Mouse (Mus musculus) stomach, postnatal 0 days (tissue): Measurements from ENCODE around the gene Mrpl20. TPM values are rescaled to one million over a fixed set of nuclear protein-coding genes. Genes with fewer than 3 reads are reported as not detected.

ENCODE experiments used
- ATAC-seq: fragments of 200-750 bp; cut with Nextera tagmentation; 2 replicates; pipeline ENCODE4 v1.8.0; 2017; ENCODE audit not compliant: low FRiP score, low TSS enrichment
- DNase-seq: peaks from one replicate; pipeline ENCODE4 v3.0.0-alpha.2; 2016; ENCODE audit warnings: low spot score
- H3K27ac ChIP-seq: fragments of 300-500 bp; sonication (generic); replicated peaks from 2 replicates; pipeline ENCODE4 v1.5.1; 2014; ENCODE audit warnings: mild to moderate bottlenecking, control low read depth
- H3K27me3 ChIP-seq: fragments of 300-500 bp; sonication (generic); 2 replicates; pipeline ENCODE4 v1.6.1; 2014; ENCODE audit warnings: low read length; ENCODE audit not compliant: control insufficient read depth, insufficient read depth
- H3K36me3 ChIP-seq: fragments of 300-500 bp; sonication (generic); 2 replicates; pipeline ENCODE4 v1.6.1; 2014; ENCODE audit warnings: low read length, mixed read lengths; ENCODE audit not compliant: control insufficient read depth, insufficient read depth
- H3K4me1 ChIP-seq: fragments of 300-500 bp; sonication (generic); replicated peaks from 2 replicates; pipeline ENCODE4 v1.6.1; 2014; ENCODE audit warnings: antibody characterized with exemption; ENCODE audit not compliant: control insufficient read depth, insufficient read depth
- H3K4me2 ChIP-seq: fragments of 300-500 bp; sonication (generic); replicated peaks from 2 replicates; pipeline ENCODE4 v1.6.1; 2014; ENCODE audit warnings: low read depth, mild to moderate bottlenecking, control low read depth, moderate library complexity
- H3K4me3 ChIP-seq: fragments of 300-500 bp; sonication (generic); 2 replicates; pipeline ENCODE4 v1.5.1; 2014; ENCODE audit warnings: low read depth, low read length, control low read depth
- H3K9ac ChIP-seq: fragments of 300-500 bp; sonication (generic); 2 replicates; pipeline ENCODE4 v1.6.1; 2014; ENCODE audit warnings: mild to moderate bottlenecking, low read length, control low read depth, mixed read lengths
- H3K9me3 ChIP-seq: fragments of 300-500 bp; sonication (generic); 2 replicates; pipeline ENCODE4 v1.6.1; 2016; ENCODE audit warnings: low read length; ENCODE audit not compliant: control insufficient read depth
- CTCF ChIP-seq: IDR thresholded peaks from 2 replicates; pipeline ENCODE4 v1.5.1; 2016; ENCODE audit warnings: antibody characterized with exemption, low read depth, mild to moderate bottlenecking, moderate library complexity
- EP300 ChIP-seq: optimal IDR thresholded peaks from 2 replicates; pipeline ENCODE3; 2016; ENCODE audit warnings: antibody characterized with exemption
- WGBS: fragments of 180-500 bp; shearing (Covaris S2); extraction: QIAGEN DNeasy Blood & Tissue Kit; methylation state at CpG from one replicate; pipeline ENCODE4 v1.1.7; 2014; 5-methylcytosine and 5-hydroxymethylcytosine counted together
- polyA plus RNA-seq: library from polyadenylated mRNA; unstranded; fragments of >200 nt; fragmentation: Nextera tagmentation; extraction: Ambion mirVana; gene quantifications from 2 replicates; pipeline ENCODE4 v1.2.1, GENCODE M21; 2015

Gene Mrpl20
- polyA plus RNA-seq, 1 experiment from 2014 or later, result 240 TPM

GRCm38 (mm10) chr4:155812665-155813181 lies 10.0 kb downstream of the Mrpl20 start:
- under 1% methylated on average over 49 of the region's 49 CpGs for WGBS
- Histone ChIP-seq H3K36me3 (peaks cover 28% of the 10 kb centered on the region), H3K9me3 (no peaks in the 10 kb centered on the region), H3K27ac (peak overlapping the region; percentile 95), H3K4me3 (peak overlapping the region; percentile 99), H3K27me3 (no peaks in the 10 kb centered on the region), H3K9ac (peak overlapping the region; percentile 100), H3K4me1 (0 out of 2 replicates have a peak, but pooled peaks cover 4% of the 10 kb centered on the region), H3K4me2 (peak overlapping the region; percentile 80)
- no peak for TF ChIP-seq CTCF
- TF ChIP-seq EP300, result no peak
- DNase-seq, result peak; percentile 60
- ATAC-seq, result peak; percentile 24

GRCm38 (mm10) chr4:155817533-155817932 lies 14.9 kb downstream of the Mrpl20 start:
- Histone ChIP-seq H3K4me1 (0 out of 2 replicates have a peak, but pooled peaks cover 4% of the 10 kb centered on the region), H3K4me3 (no peak overlapping the region), H3K4me2 (no peak overlapping the region), H3K9ac (no peak overlapping the region), H3K27me3 (no peaks in the 10 kb centered on the region), H3K27ac (no peak overlapping the region), H3K36me3 (peaks cover 32% of the 10 kb centered on the region), H3K9me3 (no peaks in the 10 kb centered on the region)
- no peak for DNase-seq
- ATAC-seq, result no peak
- TF ChIP-seq CTCF, result no peak
- no peak for TF ChIP-seq EP300
- 72% methylated on average over 4 of the region's 4 CpGs for WGBS

GRCm38 (mm10) chr4:155821025-155821424 lies 18.3 kb downstream of the Mrpl20 start:
- ATAC-seq (no peak), DNase-seq (no peak)
- Histone ChIP-seq H3K9me3 (no peaks in the 10 kb centered on the region), H3K9ac (no peak overlapping the region), H3K36me3 (peaks cover 45% of the 10 kb centered on the region), H3K4me1 (no peaks in the 10 kb centered on the region), H3K4me2 (no peak overlapping the region), H3K27ac (no peak overlapping the region), H3K4me3 (no peak overlapping the region), H3K27me3 (no peaks in the 10 kb centered on the region)
- WGBS, result 73% methylated on average over 7 of the region's 7 CpGs
- peak; percentile 64 for TF ChIP-seq CTCF
- TF ChIP-seq EP300, result no peak

- Histone ChIP-seq H3K9me3 (no peaks in the 10 kb centered on the region), H3K9ac (no peak overlapping the region), H3K27ac (no peak overlapping the region), H3K4me1 (no peaks in the 10 kb centered on the region), H3K4me3 (no peak overlapping the region), H3K4me2 (no peak overlapping the region), H3K36me3 (peaks cover 32% of the 10 kb centered on the region), H3K27me3 (no peaks in the 10 kb centered on the region)
- no peak for TF ChIP-seq CTCF
- TF ChIP-seq EP300, result no peak
- no peak for ATAC-seq
- no peak for DNase-seq
- 93% methylated on average over 16 of the region's 16 CpGs for WGBS
Measured at GRCm38 (mm10) chr4:155823443-155823842, 20.8 kb downstream of the Mrpl20 start.

- Histone ChIP-seq H3K4me1 (no peaks in the 10 kb centered on the region), H3K9me3 (no peaks in the 10 kb centered on the region), H3K4me3 (no peak overlapping the region), H3K4me2 (no peak overlapping the region), H3K27ac (no peak overlapping the region), H3K27me3 (no peaks in the 10 kb centered on the region), H3K9ac (no peak overlapping the region), H3K36me3 (peaks cover under 1% of the 10 kb centered on the region)
- DNase-seq (no peak), ATAC-seq (no peak)
- 72% methylated on average over 4 of the region's 4 CpGs for WGBS
- no peak for TF ChIP-seq CTCF
- no peak for TF ChIP-seq EP300
Measured at GRCm38 (mm10) chr4:155829866-155830265, 27.2 kb downstream of the Mrpl20 start.

- no peak overlapping the region; the same call in 1 of the 2 replicates for H3K27ac ChIP-seq
- WGBS, result 44% methylated on average over 8 of the region's 8 CpGs
- no peak for ATAC-seq
Measured at GRCm38 (mm10) chr4:155830596-155830995, 27.9 kb downstream of the Mrpl20 start.

More at GRCm38 (mm10) chr4:155830596-155830995, 27.9 kb downstream of the Mrpl20 start:
- Histone ChIP-seq H3K27me3 (no peaks in the 10 kb centered on the region), H3K9me3 (no peaks in the 10 kb centered on the region), H3K4me1 (no peaks in the 10 kb centered on the region), H3K36me3 (no peaks in the 10 kb centered on the region), H3K4me2 (peak overlapping the region; percentile 93), H3K4me3 (peak overlapping the region; percentile 78), H3K9ac (no peak overlapping the region)
- TF ChIP-seq CTCF (no peak), EP300 (no peak)
- no peak for DNase-seq
